Mouse (Mus musculus) lung, adult 2 months (tissue): ENCODE data around the gene Olfr639. TPM values are rescaled to one million over a fixed set of nuclear protein-coding genes. Genes with fewer than 3 reads are reported as not detected.
"Not testable (repeated sequence)": the region's sequence is repeated elsewhere in the genome, so short reads cannot be mapped to it uniquely, and the experiment has no call there.

ENCODE experiments used
- DNase-seq: peaks from one replicate; pipeline ENCODE4 v3.0.0; 2022
- H3K4me1 ChIP-seq: fragments of 200-500 bp; 2 replicates; pipeline ENCODE4 v1.6.1; 2011; ENCODE audit warnings: low read length; ENCODE audit not compliant: control insufficient read depth, insufficient read depth
- H3K4me3 ChIP-seq: fragments of 200-500 bp; replicated peaks from 2 replicates; pipeline ENCODE3; 2011; ENCODE audit warnings: low read depth, mild to moderate bottlenecking, control low read depth, low read length; ENCODE audit errors: extremely low read depth
- CTCF ChIP-seq: fragments of 200-500 bp; IDR thresholded peaks from 2 replicates; pipeline ENCODE4 v1.5.1; 2011; ENCODE audit warnings: mild to moderate bottlenecking, low read length, control low read depth; ENCODE audit not compliant: insufficient read depth
- POLR2A ChIP-seq: fragments of 200-500 bp; IDR thresholded peaks from 2 replicates; pipeline ENCODE4 v1.6.1; 2011; ENCODE audit warnings: low read depth, mild to moderate bottlenecking, control low read depth, low read length, borderline replicate concordance; ENCODE audit errors: extremely low read depth
- WGBS: fragments of 180-500 bp; shearing (Covaris S2); methylation state at CpG from one replicate; pipeline ENCODE4 v1.1.7; 2018; 5-methylcytosine and 5-hydroxymethylcytosine counted together
- polyA plus RNA-seq: library from polyadenylated mRNA; depleted of rRNA; stranded (reverse); fragments of >200 nt; gene quantifications from 2 replicates; pipeline ENCODE4 v1.2.3, GENCODE M21; 2012; rRNA removed

The Olfr639 gene
- polyA plus RNA-seq, 1 experiment, result not detected

DNA sequence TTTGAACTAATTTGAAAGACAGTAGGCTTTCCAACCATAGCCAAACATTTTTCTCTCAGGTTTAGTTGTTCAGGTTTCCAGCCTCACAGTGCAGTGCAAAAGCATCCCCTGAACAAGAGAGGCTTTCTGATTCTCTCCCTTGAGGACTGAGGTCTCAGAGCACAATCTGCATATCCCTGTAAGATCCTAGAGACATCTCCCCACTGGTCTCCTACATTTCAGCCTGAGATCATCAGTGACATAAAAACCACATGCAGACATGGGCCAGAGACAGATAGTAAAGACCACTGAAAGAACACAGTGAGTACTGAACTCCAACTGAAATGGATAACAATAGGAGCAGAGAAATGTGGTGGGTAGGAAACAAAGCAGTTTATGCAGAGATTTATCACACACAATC lies 18.7 kb downstream of the Olfr639 start, which contains the start of gene Olfr638:
TSS of gene Olfr638 (plus strand) at position 301 of the 400 bp plus-strand sequence.
- no peak for TF ChIP-seq CTCF
- no peak for TF ChIP-seq POLR2A
- Histone ChIP-seq H3K4me3 (no peak within 1 kb of the TSS), H3K4me1 (no peaks in the 10 kb centered on the region)
- no peak for DNase-seq

DNA sequence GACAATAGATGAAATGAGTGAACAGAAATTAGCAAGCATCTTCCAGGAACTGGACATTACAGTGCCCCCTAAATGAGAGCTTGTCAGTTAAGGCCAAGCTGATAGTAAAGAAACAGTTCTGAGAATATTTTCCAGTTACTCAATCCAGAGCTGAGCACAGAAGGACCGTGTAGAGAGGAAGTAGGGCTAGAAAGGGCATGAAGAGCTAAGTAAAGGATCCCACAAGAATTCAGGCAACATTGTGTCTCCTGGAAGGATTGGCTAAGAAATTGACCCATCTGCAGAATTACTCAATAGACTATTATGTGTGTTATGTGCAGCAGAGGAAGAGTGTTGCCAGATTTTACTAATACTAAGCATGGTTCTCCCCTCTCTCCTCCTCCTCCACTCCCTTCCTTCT lies 45.3 kb downstream of the Olfr639 start:
- 50% methylated on average over 1 of the region's 1 CpGs for WGBS
- Histone ChIP-seq H3K4me3 (no peak overlapping the region), H3K4me1 (no peaks in the 10 kb centered on the region)
- DNase-seq, result no peak
- TF ChIP-seq POLR2A (no peak), CTCF (no peak)

DNA sequence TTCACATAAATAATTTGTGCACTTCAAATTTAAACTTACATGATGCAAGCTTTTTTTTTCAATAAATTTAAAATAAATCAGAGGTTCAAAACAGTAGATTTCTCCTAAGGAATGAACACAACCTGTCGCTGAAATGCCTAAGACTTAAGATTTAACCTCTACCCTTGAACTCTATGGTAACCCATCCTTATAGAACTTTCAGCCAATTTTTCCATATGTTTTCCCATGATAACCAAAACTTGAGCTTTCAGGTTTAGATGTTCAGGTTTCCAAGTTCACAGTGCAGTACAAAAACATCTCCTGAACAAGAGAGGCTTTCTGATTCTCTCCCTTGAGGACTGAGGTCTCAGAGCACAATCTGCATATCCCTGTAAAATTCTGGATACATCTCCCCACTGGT lies 46.3 kb downstream of the Olfr639 start, which contains the start of gene Olfr635:
TSS of gene Olfr635 (plus strand) at position 301 of the 400 bp plus-strand sequence.
- H3K4me1 ChIP-seq, result no peaks in the 10 kb centered on the region
- TF ChIP-seq POLR2A, result no peak
- no peak for TF ChIP-seq CTCF
- WGBS, result 81% methylated on average over 1 of the region's 1 CpGs

DNA sequence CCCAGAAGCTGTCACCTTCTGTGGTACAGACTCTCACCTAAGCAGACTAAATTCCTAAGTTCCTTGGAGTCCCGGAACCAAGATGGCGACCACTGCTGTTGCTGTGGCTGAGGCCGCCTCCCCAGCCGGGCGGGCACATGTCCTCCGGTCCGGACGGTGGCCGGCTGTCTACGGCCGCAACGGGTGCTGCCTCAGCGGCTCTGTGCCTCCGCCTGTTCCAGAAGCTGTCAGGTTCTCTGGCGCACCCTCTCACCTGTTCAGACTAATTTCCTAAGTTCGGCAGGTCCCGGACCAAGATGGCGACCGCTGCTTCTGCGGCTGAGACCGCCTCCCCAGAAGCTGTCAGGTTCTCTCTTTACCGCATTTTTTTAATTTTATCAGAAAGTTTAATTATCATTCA lies 50.2 kb downstream of the Olfr639 start:
- H3K4me1 ChIP-seq, H3K4me3 ChIP-seq, DNase-seq: not testable (repeated sequence)
- WGBS, result 93% methylated on average over 22 of the region's 22 CpGs

More for the DNA sequence above, 46.3 kb downstream of the Olfr639 start, which contains the start of gene Olfr635:
- DNase-seq, result no peak
- H3K4me3 ChIP-seq, result no peak within 1 kb of the TSS

Other genes starting within 250 kb of the Olfr639 start
- not detected in 2 replicates for gene Olfr69, start 245.7 kb downstream of the Olfr639 start, polyA plus RNA-seq
- gene Olfr68, start 237.6 kb downstream of the Olfr639 start, polyA plus RNA-seq, result not detected in 2 replicates
- not detected in 2 replicates for gene Olfr67, start 225.5 kb downstream of the Olfr639 start, polyA plus RNA-seq
- gene Hbb-bt, start 203.3 kb downstream of the Olfr639 start, polyA plus RNA-seq, result 1,037 and 2,074 TPM in 2 replicates
- gene Hbb-bs, start 189.2 kb downstream of the Olfr639 start, polyA plus RNA-seq, result 9,354 and 20,945 TPM in 2 replicates
- gene Hbb-bh2, start 176.8 kb downstream of the Olfr639 start, polyA plus RNA-seq, result not detected in 2 replicates
- gene Hbb-bh1, start 174.1 kb downstream of the Olfr639 start, polyA plus RNA-seq, result not detected in 2 replicates
- 0.37 TPM in 1 of 2 replicates, not detected in the other for gene Hbb-y, start 164.1 kb downstream of the Olfr639 start, polyA plus RNA-seq
- gene Olfr66, start 131.1 kb downstream of the Olfr639 start, polyA plus RNA-seq, result not detected in 2 replicates
- not detected in 2 replicates for gene Olfr64, start 122.8 kb downstream of the Olfr639 start, polyA plus RNA-seq
- gene Olfr65, start 113.8 kb downstream of the Olfr639 start, polyA plus RNA-seq, result not detected in 2 replicates
- not detected in 2 replicates for gene Olfr631, start 88.5 kb downstream of the Olfr639 start, polyA plus RNA-seq
- not detected in 2 replicates for gene Olfr632, start 83.0 kb downstream of the Olfr639 start, polyA plus RNA-seq
- gene Olfr633, start 72.9 kb downstream of the Olfr639 start, polyA plus RNA-seq, result not detected in 2 replicates
- not detected in 2 replicates for gene Olfr635, start 46.2 kb downstream of the Olfr639 start, polyA plus RNA-seq
- gene Olfr638, start 18.6 kb downstream of the Olfr639 start, polyA plus RNA-seq, result not detected in 2 replicates
- not detected in 2 replicates for gene Olfr640, start 8.3 kb upstream of the Olfr639 start, polyA plus RNA-seq
- gene Olfr641, start 18.1 kb upstream of the Olfr639 start, polyA plus RNA-seq, result not detected in 2 replicates
- gene Olfr642, start 35.4 kb upstream of the Olfr639 start, polyA plus RNA-seq, result not detected in 2 replicates
- not detected in 2 replicates for gene 4930516K23Rik, start 44.1 kb upstream of the Olfr639 start, polyA plus RNA-seq
- not detected in 2 replicates for gene Olfr644, start 54.6 kb upstream of the Olfr639 start, polyA plus RNA-seq
- not detected in 2 replicates for gene Olfr645, start 68.2 kb upstream of the Olfr639 start, polyA plus RNA-seq
- not detected in 2 replicates for gene Olfr646, start 87.6 kb upstream of the Olfr639 start, polyA plus RNA-seq
- gene Ubqln5, start 112.5 kb upstream of the Olfr639 start, polyA plus RNA-seq, result not detected in 2 replicates
- not detected in 2 replicates for gene Olfr643, start 120.1 kb upstream of the Olfr639 start, polyA plus RNA-seq
- gene Ubqln3, start 126.0 kb upstream of the Olfr639 start, polyA plus RNA-seq, result not detected in 2 replicates
- not detected in 2 replicates for gene Ubqlnl, start 133.3 kb upstream of the Olfr639 start, polyA plus RNA-seq
- gene Olfm5, start 147.5 kb upstream of the Olfr639 start, polyA plus RNA-seq, result not detected in 2 replicates
- 0.04 TPM in 1 of 2 replicates, not detected in the other for gene Olfr648, start 166.1 kb upstream of the Olfr639 start, polyA plus RNA-seq
- gene Olfr649, start 178.7 kb upstream of the Olfr639 start, polyA plus RNA-seq, result not detected in 2 replicates
- gene Trim6, start 201.5 kb upstream of the Olfr639 start, polyA plus RNA-seq, result 0.88 and 1.3 TPM in 2 replicates
- gene Trim34a, start 227.2 kb upstream of the Olfr639 start, polyA plus RNA-seq, result 5.7 and 15.2 TPM in 2 replicates